Mouse (Mus musculus) ovary, postnatal 14 days (tissue): Measurements from ENCODE around the gene Xpo1.
"Not testable (repeated sequence)": the region's sequence is repeated elsewhere in the genome, so short reads cannot be mapped to it uniquely, and the experiment has no call there.

ENCODE experiments used
- DNase-seq: peaks from one replicate; pipeline ENCODE4 v3.0.0; 2022; ENCODE audit warnings: low spot score

The Xpo1 gene

GRCm38 (mm10) chr11:23255427-23256193, at the start of gene Xpo1:
Gene Xpo1 (plus strand): TSS chr11:23256041.
- peak; percentile 99 for DNase-seq

GRCm38 (mm10) chr11:23209717-23210116, 46.1 kb upstream of the Xpo1 start:
- DNase-seq, result no peak

GRCm38 (mm10) chr11:23210590-23211510, 45.0 kb upstream of the Xpo1 start:
- DNase-seq, result peak; percentile 13

GRCm38 (mm10) chr11:23217430-23217829, 38.4 kb upstream of the Xpo1 start:
- DNase-seq, result no peak

GRCm38 (mm10) chr11:23236015-23236414, 19.8 kb upstream of the Xpo1 start:
- no peak for DNase-seq

- DNase-seq, result no peak
Observed at GRCm38 (mm10) chr11:23253931-23254330, 1.9 kb upstream of the Xpo1 start.

GRCm38 (mm10) chr11:23254548-23254947, 1.3 kb upstream of the Xpo1 start:
- DNase-seq, result no peak

GRCm38 (mm10) chr11:23255053-23255426, 801 bp upstream of the Xpo1 start:
- DNase-seq, result no peak

- DNase-seq, result no peak
Observed at GRCm38 (mm10) chr11:23256194-23256802, 457 bp downstream of the Xpo1 start.

- DNase-seq, result peak; percentile 28
Observed at GRCm38 (mm10) chr11:23256803-23257704, 1.2 kb downstream of the Xpo1 start.

- DNase-seq, result no peak
Observed at GRCm38 (mm10) chr11:23259073-23259472, 3.2 kb downstream of the Xpo1 start.

- no peak for DNase-seq
Observed at GRCm38 (mm10) chr11:23259481-23259880, 3.6 kb downstream of the Xpo1 start.

GRCm38 (mm10) chr11:23260186-23260585, 4.3 kb downstream of the Xpo1 start:
- no peak for DNase-seq

GRCm38 (mm10) chr11:23261490-23261889, 5.6 kb downstream of the Xpo1 start:
- no peak for DNase-seq

- DNase-seq, result no peak
Observed at GRCm38 (mm10) chr11:23264949-23265348, 9.1 kb downstream of the Xpo1 start.

GRCm38 (mm10) chr11:23271770-23272724, 16.2 kb downstream of the Xpo1 start:
- DNase-seq, result peak; percentile 33

GRCm38 (mm10) chr11:23275780-23276179, 19.9 kb downstream of the Xpo1 start:
- DNase-seq, result no peak

- DNase-seq, result no peak
Observed at GRCm38 (mm10) chr11:23284469-23284868, 28.6 kb downstream of the Xpo1 start.

- not testable (repeated sequence) for DNase-seq
Observed at GRCm38 (mm10) chr11:23288866-23289265, 33.0 kb downstream of the Xpo1 start.

- DNase-seq, result no peak
Observed at GRCm38 (mm10) chr11:23297379-23297778, 41.5 kb downstream of the Xpo1 start.
